Mouse (Mus musculus): ENCODE data around the gene Cbx1. TPM values are rescaled to one million over a fixed set of nuclear protein-coding genes. Genes with fewer than 3 reads are reported as not detected.
A peak's percentile ranks its signal among the peaks of the same experiment; 100 is the strongest.
"Not testable (repeated sequence)": the region's sequence is repeated elsewhere in the genome, so short reads cannot be mapped to it uniquely, and the experiment has no call there.

Gene Cbx1
- polyA plus RNA-seq, 1 experiment: 79.7 TPM

GRCm38 (mm10) chr11:96840290-96840689, 51.4 kb downstream of the Cbx1 start:
- peak; percentile 23 for DNase-seq (ENCODE audit: low read depth)
- TF ChIP-seq CTCF (IDR thresholded peaks at IDR 0.05; ENCODE audit: borderline replicate concordance, extremely low read depth, insufficient read depth, insufficient read length) (no peak), POLR2A (IDR thresholded peaks at IDR 0.05; ENCODE audit: borderline replicate concordance, extremely low read depth, insufficient read depth, insufficient read length, poor library complexity, severe bottlenecking) (no peak)

DNA sequence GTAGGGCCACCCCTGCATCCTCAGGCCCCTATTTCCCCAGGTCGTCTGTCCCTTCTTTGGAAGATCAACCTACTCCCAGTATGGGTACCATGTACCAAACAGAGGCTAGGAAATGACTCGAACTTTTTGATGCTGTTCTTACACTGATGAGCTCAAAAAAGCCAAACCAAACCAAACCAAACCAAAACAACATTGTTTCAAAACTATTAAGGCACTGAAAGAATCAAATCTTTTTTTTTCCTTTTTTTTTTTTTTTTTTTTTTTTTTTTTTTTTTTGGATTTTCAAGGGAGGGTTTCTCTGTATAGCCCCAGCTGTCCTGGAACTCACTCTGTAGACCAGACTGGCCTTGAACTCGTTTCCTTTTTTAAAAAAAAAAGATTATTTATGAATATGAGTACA, 54.7 kb downstream of the Cbx1 start:
- TF ChIP-seq CTCF (IDR thresholded peaks at IDR 0.05; ENCODE audit: borderline replicate concordance, extremely low read depth, insufficient read depth, insufficient read length): no peak
- TF ChIP-seq POLR2A (IDR thresholded peaks at IDR 0.05; ENCODE audit: borderline replicate concordance, extremely low read depth, insufficient read depth, insufficient read length, poor library complexity, severe bottlenecking): no peak
- DNase-seq (ENCODE audit: low read depth): no peak

GRCm38 (mm10) chr11:96847240-96847639, 58.3 kb downstream of the Cbx1 start:
- TF ChIP-seq CTCF (IDR thresholded peaks at IDR 0.05; ENCODE audit: borderline replicate concordance, extremely low read depth, insufficient read depth, insufficient read length) (no peak), POLR2A (IDR thresholded peaks at IDR 0.05; ENCODE audit: borderline replicate concordance, extremely low read depth, insufficient read depth, insufficient read length, poor library complexity, severe bottlenecking) (no peak)
- no peak for DNase-seq (ENCODE audit: low read depth)

GRCm38 (mm10) chr11:96848694-96849093, 59.8 kb downstream of the Cbx1 start:
- TF ChIP-seq POLR2A (IDR thresholded peaks at IDR 0.05; ENCODE audit: borderline replicate concordance, extremely low read depth, insufficient read depth, insufficient read length, poor library complexity, severe bottlenecking): no peak
- TF ChIP-seq CTCF (IDR thresholded peaks at IDR 0.05; ENCODE audit: borderline replicate concordance, extremely low read depth, insufficient read depth, insufficient read length): no peak
- DNase-seq (ENCODE audit: low read depth): no peak

DNA sequence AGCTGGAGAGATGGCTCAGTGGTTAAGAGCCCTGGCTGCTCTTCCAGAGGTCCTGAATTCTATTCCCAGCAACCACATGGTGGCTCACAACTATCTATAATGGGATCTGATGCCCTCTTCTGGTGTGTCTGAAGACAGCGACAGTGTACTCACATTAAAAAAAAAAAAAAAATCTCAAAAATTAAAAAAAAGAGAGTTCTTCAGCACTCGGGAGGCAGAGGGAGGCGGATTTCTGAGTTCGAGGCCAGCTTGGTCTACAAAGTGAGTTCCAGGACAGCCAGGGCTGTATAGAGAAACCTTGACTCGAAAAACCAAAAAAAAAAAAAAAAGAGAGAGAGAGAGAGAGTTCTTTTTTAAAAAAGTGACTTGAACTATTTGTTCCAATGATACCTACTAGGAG, 60.2 kb downstream of the Cbx1 start:
- not testable (repeated sequence) for DNase-seq (ENCODE audit: low read depth)

DNA sequence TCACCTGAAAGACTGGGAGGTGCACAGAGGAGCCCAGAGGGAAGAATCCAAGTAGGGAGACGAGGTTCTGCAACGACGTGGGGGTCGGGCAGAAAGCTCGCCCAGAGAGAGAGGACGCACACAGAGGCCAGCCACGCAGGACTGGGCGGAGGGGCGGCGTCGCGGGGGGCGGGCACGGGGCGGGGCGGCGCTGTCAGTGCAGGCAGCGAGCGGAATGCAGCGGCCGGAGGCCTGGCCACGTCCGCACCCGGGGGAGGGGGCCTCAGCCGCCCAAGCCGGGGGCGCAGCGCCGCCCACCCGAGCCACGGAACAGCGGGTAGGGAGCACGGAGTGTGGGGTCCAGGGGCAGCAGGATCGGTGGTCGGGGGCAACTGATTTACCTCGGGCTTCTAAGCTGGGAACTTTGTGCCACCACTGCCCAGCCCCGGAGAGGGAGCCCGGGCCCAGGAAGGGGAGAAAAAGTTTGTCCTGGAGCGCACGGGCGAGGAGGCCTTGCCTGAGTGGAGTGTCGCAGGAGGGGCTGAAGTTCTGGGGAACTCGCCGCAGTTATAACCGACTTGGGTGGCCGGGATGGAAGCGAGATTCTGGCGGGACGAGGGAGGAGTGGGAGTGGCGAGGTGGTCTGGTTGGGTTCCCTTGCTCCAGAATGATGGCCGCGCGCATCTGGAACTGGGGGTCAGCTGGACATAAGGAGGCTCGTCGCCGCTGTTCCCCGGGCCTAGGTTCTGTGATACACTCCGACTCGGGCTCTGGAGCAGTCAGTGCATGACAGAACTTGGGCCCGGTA, 60.9 kb downstream of the Cbx1 start, which contains the start of gene Copz2:
TSS of gene Copz2 (plus strand) at position 190 of the 787 bp plus-strand sequence.
- TF ChIP-seq POLR2A (IDR thresholded peaks at IDR 0.05; ENCODE audit: borderline replicate concordance, extremely low read depth, insufficient read depth, insufficient read length, poor library complexity, severe bottlenecking) (no peak), CTCF (IDR thresholded peaks at IDR 0.05; ENCODE audit: borderline replicate concordance, extremely low read depth, insufficient read depth, insufficient read length) (no peak)
- peak; percentile 23 for DNase-seq (ENCODE audit: low read depth)

GRCm38 (mm10) chr11:96857446-96857845, 68.5 kb downstream of the Cbx1 start:
- TF ChIP-seq POLR2A (IDR thresholded peaks at IDR 0.05; ENCODE audit: borderline replicate concordance, extremely low read depth, insufficient read depth, insufficient read length, poor library complexity, severe bottlenecking): no peak
- TF ChIP-seq CTCF (IDR thresholded peaks at IDR 0.05; ENCODE audit: borderline replicate concordance, extremely low read depth, insufficient read depth, insufficient read length): no peak
- DNase-seq (ENCODE audit: low read depth): no peak

Other genes with a start within 250 kb of the Cbx1 start
- gene Snx11, start 11.6 kb upstream of the Cbx1 start, polyA plus RNA-seq (2012; rRNA removed): 54.8 and 60.8 TPM in 2 replicates
- gene Nfe2l1, start 40.8 kb downstream of the Cbx1 start, polyA plus RNA-seq (2012; rRNA removed): 89.1 and 102 TPM in 2 replicates
- gene Copz2, start 60.7 kb downstream of the Cbx1 start, polyA plus RNA-seq (2012; rRNA removed): 9.3 and 15.8 TPM in 2 replicates
- 71.6 and 83.7 TPM in 2 replicates for gene Cdk5rap3, start 127.4 kb downstream of the Cbx1 start, polyA plus RNA-seq (2012; rRNA removed)
- 0.09 and 0.16 TPM in 2 replicates for gene Prr15l, start 139.0 kb downstream of the Cbx1 start, polyA plus RNA-seq (2012; rRNA removed)
- gene Pnpo, start 154.9 kb downstream of the Cbx1 start, polyA plus RNA-seq (2012; rRNA removed): 11.8 and 14.4 TPM in 2 replicates
- gene Sp2, start 193.8 kb downstream of the Cbx1 start, polyA plus RNA-seq (2012; rRNA removed): 12.3 and 17.8 TPM in 2 replicates
- 0.64 and 1.0 TPM in 2 replicates for gene Sp6, start 224.3 kb downstream of the Cbx1 start, polyA plus RNA-seq (2012; rRNA removed)
- 11.8 and 16.9 TPM in 2 replicates for gene Scrn2, start 240.8 kb downstream of the Cbx1 start, polyA plus RNA-seq (2012; rRNA removed)